Mouse (Mus musculus) myocyte (in vitro differentiated cells): ENCODE measurements around the gene Cpxm2. TPM values are rescaled to one million over a fixed set of nuclear protein-coding genes. Genes with fewer than 3 reads are reported as not detected.

ENCODE experiments used
- H3K27me3 ChIP-seq: one replicate; pipeline ENCODE4 v1.6.1; 2011; ENCODE audit not compliant: control insufficient read depth, insufficient read depth, insufficient read length
- H3K36me3 ChIP-seq: one replicate; pipeline ENCODE4 v1.6.1; 2011; ENCODE audit not compliant: control insufficient read depth, insufficient read depth
- H3K4me2 ChIP-seq: one replicate; pipeline ENCODE4 v1.6.1; 2011; ENCODE audit warnings: low read depth, control low read depth
- H3K4me3 ChIP-seq: one replicate; pipeline ENCODE4 v1.5.1; 2011; ENCODE audit warnings: mild to moderate bottlenecking, control low read depth, moderate library complexity
- H3K79me2 ChIP-seq: one replicate; pipeline ENCODE4 v1.6.1; 2011; ENCODE audit not compliant: control insufficient read depth, insufficient read depth
- H3ac ChIP-seq: one replicate; pipeline ENCODE4 v1.6.1; 2011; ENCODE audit not compliant: control insufficient read depth, insufficient read length
- CEBPB ChIP-seq: IDR thresholded peaks from 2 replicates; pipeline ENCODE4 v1.6.1; 2011; ENCODE audit warnings: mild to moderate bottlenecking, moderate library complexity; ENCODE audit not compliant: poor library complexity, insufficient read depth, severe bottlenecking
- E2F4 ChIP-seq: IDR thresholded peaks from one replicate; pipeline ENCODE4 v1.6.1; 2011; ENCODE audit warnings: mild to moderate bottlenecking, control low read depth, moderate library complexity; ENCODE audit not compliant: insufficient read depth
- MAX ChIP-seq: IDR thresholded peaks from one replicate; pipeline ENCODE4 v1.6.1; 2011; ENCODE audit warnings: low read depth, mild to moderate bottlenecking, control low read depth
- MYOD1 ChIP-seq, 3 experiments: IDR thresholded peaks; one replicate each; pipeline ENCODE4 v1.6.1; 2011; ENCODE audit warnings: control low read depth in 2 of 3, low read depth in 2 of 3, mild to moderate bottlenecking in 2 of 3, moderate library complexity in 1 of 3; ENCODE audit not compliant: insufficient read length in 2 of 3, control insufficient read depth in 1 of 3
- MYOG ChIP-seq, 3 experiments: IDR thresholded peaks; one replicate each; pipeline ENCODE4 v1.6.1; 2011; ENCODE audit warnings: control low read depth in 2 of 3, low read depth in 2 of 3, mild to moderate bottlenecking in 2 of 3; ENCODE audit not compliant: insufficient read length in 2 of 3, control insufficient read depth in 1 of 3, insufficient read depth in 1 of 3
- POLR2A ChIP-seq: IDR thresholded peaks from one replicate; pipeline ENCODE4 v1.6.1; 2011; ENCODE audit warnings: low read depth, mild to moderate bottlenecking, control low read depth, moderate library complexity; ENCODE audit not compliant: insufficient read length
- POLR2AphosphoS2 ChIP-seq: IDR thresholded peaks from one replicate; pipeline ENCODE4 v1.6.1; 2011; ENCODE audit warnings: low read depth, control low read depth; ENCODE audit not compliant: insufficient read length
- REST ChIP-seq: IDR thresholded peaks from one replicate; pipeline ENCODE4 v1.6.1; 2011; ENCODE audit warnings: mild to moderate bottlenecking, control low read depth, moderate library complexity; ENCODE audit not compliant: insufficient read depth, insufficient read length
- SRF ChIP-seq: IDR thresholded peaks from one replicate; pipeline ENCODE4 v1.6.1; 2011; ENCODE audit warnings: low read depth; ENCODE audit not compliant: control insufficient read depth, insufficient read length
- TCF12 ChIP-seq: IDR thresholded peaks from one replicate; pipeline ENCODE4 v1.6.1; 2011; ENCODE audit warnings: mild to moderate bottlenecking, control low read depth; ENCODE audit not compliant: poor library complexity, insufficient read depth, severe bottlenecking
- TCF3 ChIP-seq: IDR thresholded peaks from one replicate; pipeline ENCODE4 v1.6.1; 2011; ENCODE audit warnings: low read depth, control low read depth; ENCODE audit not compliant: insufficient read length
- USF1 ChIP-seq: IDR thresholded peaks from one replicate; pipeline ENCODE4 v1.6.1; 2011; ENCODE audit warnings: low read depth, mild to moderate bottlenecking, control low read depth, moderate library complexity
- polyA plus RNA-seq: library from polyadenylated mRNA; unstranded; fragments of >200 nt; fragmentation: generic; extraction: Trizol; gene quantifications from one replicate; pipeline ENCODE4 v1.2.1, GENCODE M21; 2012; ENCODE audit warnings: missing spikeins

Gene Cpxm2
- polyA plus RNA-seq, 1 experiment = not detected

DNA sequence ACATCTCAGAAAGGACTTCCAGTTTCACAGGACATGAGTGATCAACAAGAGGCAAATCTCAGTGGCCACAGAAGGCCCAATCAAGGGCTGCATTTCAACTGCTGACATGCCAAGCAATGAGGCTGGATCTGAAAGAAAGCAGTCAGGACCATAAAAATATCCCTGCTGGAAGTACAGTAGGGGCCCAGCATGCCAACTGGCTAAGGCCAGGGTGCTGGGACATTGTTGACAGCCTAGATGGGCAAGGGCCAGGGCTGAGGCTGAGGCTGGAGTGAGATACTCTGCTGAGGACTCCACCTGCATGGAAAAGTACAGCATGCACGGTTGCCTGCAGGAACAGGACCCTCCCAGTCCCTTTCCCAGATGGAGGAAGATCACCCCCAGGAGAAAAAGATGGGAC lies 42.0 kb upstream of the Cpxm2 start:
- Histone ChIP-seq H3K79me2 (no peaks in the 10 kb centered on the region), H3K4me3 (no peak overlapping the region), H3ac (no peak overlapping the region), H3K27me3 (peaks cover 41% of the 10 kb centered on the region), H3K36me3 (no peaks in the 10 kb centered on the region), H3K4me2 (no peak overlapping the region)
- TF ChIP-seq E2F4 = no peak

DNA sequence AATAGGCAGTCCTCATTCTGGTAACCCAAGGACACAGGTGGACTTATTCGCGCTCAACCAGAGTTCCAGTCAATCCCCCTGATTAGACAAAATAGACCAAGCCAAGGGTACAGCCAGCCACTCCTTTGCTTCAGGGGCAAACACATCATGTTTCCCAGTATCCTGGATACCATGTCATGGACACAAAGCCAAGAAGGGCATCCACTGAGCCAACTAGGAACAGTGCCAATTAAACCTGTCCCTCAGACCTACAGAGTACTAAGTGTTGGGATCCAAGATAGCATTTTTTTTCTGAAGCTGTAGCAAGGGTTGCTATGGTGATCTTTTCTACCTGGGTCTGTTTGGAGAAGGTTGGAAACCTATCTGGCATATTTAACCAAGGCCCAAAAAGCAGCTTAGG lies 39.1 kb upstream of the Cpxm2 start:
- peaks cover 41% of the 10 kb centered on the region for H3K27me3 ChIP-seq
- no peak overlapping the region for H3K4me2 ChIP-seq
- H3K4me3 ChIP-seq = no peak overlapping the region
- no peaks in the 10 kb centered on the region for H3K79me2 ChIP-seq
- TF ChIP-seq MYOD1 (IDR thresholded peaks at IDR 0.05; ENCODE audit: control insufficient read depth in 1 of 3, insufficient read length in 2 of 3, low read depth in 2 of 3) (no peak), MAX (no peak), REST (no peak), TCF12 (no peak), TCF3 (no peak), SRF (no peak), POLR2A (no peak), E2F4 (no peak)
- H3ac ChIP-seq = no peak overlapping the region
- H3K36me3 ChIP-seq = no peaks in the 10 kb centered on the region

DNA sequence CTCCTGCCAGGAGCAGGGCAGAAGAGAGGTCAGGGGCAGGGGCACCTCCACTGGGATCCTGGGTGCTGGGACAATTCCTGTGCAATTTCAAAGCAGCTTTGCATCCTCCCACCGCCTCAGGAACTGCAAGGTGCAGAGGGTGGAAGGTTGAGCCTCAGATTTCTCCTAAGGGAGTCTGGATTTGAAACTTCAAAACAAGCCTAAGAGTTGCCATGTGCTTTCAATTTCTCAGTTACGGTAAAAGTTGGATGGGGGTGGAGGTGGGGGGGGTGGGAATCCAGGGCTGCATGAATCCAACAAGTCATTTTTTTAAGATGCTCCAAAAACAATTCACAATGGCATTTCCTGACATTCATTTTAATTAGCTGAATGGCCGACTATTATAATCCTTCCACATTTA lies 32.9 kb upstream of the Cpxm2 start:
- no peak overlapping the region for H3ac ChIP-seq
- peaks cover 31% of the 10 kb centered on the region for H3K27me3 ChIP-seq
- no peaks in the 10 kb centered on the region for H3K79me2 ChIP-seq
- no peaks in the 10 kb centered on the region for H3K36me3 ChIP-seq
- H3K4me3 ChIP-seq = no peak overlapping the region
- H3K4me2 ChIP-seq = no peak overlapping the region
- TF ChIP-seq MAX (no peak), CEBPB (no peak), TCF3 (no peak), MYOD1 (IDR thresholded peaks at IDR 0.05; ENCODE audit: control insufficient read depth in 1 of 3, insufficient read length in 2 of 3, low read depth in 2 of 3) (no peak), POLR2AphosphoS2 (no peak), TCF12 (no peak), REST (no peak), E2F4 (no peak), USF1 (no peak), MYOG (IDR thresholded peaks at IDR 0.05; ENCODE audit: control insufficient read depth in 1 of 3, insufficient read depth in 1 of 3, insufficient read length in 2 of 3, low read depth in 2 of 3) (no peak), POLR2A (no peak), SRF (no peak)

DNA sequence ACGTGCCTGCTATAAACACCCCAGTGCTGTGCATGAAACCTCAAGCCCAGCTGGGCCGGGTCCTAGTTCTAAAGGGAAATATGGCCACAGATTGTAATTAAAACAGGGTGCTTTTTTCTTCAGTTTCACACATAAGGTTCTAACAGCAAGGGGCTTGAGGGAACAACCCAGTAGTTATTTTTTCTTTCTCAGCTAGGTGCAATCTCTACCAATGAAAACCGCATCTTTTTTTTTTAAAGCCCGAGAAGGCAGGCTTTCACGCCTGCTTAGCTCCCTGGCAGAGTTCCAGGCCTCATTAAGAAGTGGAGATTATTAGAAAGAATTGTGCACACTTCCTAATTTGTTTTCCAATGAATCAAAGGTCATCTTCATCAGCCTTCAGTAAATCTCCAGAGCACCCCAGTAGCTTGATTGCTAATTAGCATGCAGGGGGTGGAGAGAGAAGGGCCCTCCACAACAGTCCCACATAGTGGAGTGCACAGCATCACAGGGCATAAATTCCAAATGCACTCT lies 29.4 kb upstream of the Cpxm2 start:
- Histone ChIP-seq H3K4me2 (no peak overlapping the region), H3K79me2 (no peaks in the 10 kb centered on the region), H3K4me3 (no peak overlapping the region), H3K27me3 (peaks cover 16% of the 10 kb centered on the region), H3ac (no peak overlapping the region), H3K36me3 (no peaks in the 10 kb centered on the region)
- TF ChIP-seq SRF (no peak), POLR2AphosphoS2 (no peak), MYOG (IDR thresholded peaks at IDR 0.05; ENCODE audit: control insufficient read depth in 1 of 3, insufficient read depth in 1 of 3, insufficient read length in 2 of 3, low read depth in 2 of 3) (no peak), E2F4 (no peak), USF1 (no peak), TCF12 (no peak), MAX (no peak), CEBPB (no peak), TCF3 (no peak), POLR2A (no peak), MYOD1 (IDR thresholded peaks at IDR 0.05; ENCODE audit: control insufficient read depth in 1 of 3, insufficient read length in 2 of 3, low read depth in 2 of 3) (no peak), REST (no peak)

DNA sequence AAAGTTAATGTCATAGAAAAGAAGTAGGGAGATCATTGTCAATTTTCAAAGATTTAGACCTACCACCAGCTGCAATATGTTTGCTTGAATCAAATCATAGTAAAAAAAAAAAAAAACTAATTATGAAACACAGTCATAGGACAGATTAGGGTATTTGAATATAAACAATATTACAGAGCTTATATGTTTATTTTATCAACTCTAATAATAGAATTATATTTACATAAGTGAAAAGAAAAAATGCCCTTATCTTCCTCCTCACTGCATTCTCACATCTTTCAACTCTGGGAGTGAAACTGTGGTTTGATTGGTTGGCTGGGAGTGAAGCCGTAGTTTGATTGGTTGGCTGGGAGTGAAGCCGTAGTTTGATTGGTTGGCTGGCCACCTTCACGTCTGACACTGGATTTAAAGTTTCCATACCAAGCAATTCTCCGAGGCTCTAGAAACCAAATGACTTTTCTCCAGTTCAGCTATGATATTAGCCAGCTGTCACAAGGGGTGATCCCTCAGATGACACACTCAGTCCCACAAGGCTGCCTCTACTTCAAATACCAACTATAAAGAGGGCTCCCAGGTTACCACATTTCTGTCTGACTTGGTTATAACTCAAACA lies 27.2 kb upstream of the Cpxm2 start:
- Histone ChIP-seq H3K4me2 (no peak overlapping the region), H3K4me3 (no peak overlapping the region), H3K79me2 (no peaks in the 10 kb centered on the region), H3ac (no peak overlapping the region), H3K27me3 (peaks cover 15% of the 10 kb centered on the region), H3K36me3 (no peaks in the 10 kb centered on the region)
- TF ChIP-seq TCF12 = no peak
- no peak for TF ChIP-seq POLR2A
- TF ChIP-seq REST = no peak
- no peak for TF ChIP-seq MYOG (IDR thresholded peaks at IDR 0.05; ENCODE audit: control insufficient read depth in 1 of 3, insufficient read depth in 1 of 3, insufficient read length in 2 of 3, low read depth in 2 of 3)
- no peak for TF ChIP-seq TCF3
- TF ChIP-seq MYOD1 (IDR thresholded peaks at IDR 0.05; ENCODE audit: control insufficient read depth in 1 of 3, insufficient read length in 2 of 3, low read depth in 2 of 3) = no peak
- no peak for TF ChIP-seq E2F4
- no peak for TF ChIP-seq SRF
- no peak for TF ChIP-seq MAX
- no peak for TF ChIP-seq POLR2AphosphoS2
- no peak for TF ChIP-seq CEBPB
- no peak for TF ChIP-seq USF1
